Mouse (Mus musculus): ENCODE results near the gene Hacl1. TPM values are rescaled to one million over a fixed set of nuclear protein-coding genes. Genes with fewer than 3 reads are reported as not detected.

Gene Hacl1
- polyA plus RNA-seq, 1 experiment from 2014 or later = 9.4 TPM

DNA sequence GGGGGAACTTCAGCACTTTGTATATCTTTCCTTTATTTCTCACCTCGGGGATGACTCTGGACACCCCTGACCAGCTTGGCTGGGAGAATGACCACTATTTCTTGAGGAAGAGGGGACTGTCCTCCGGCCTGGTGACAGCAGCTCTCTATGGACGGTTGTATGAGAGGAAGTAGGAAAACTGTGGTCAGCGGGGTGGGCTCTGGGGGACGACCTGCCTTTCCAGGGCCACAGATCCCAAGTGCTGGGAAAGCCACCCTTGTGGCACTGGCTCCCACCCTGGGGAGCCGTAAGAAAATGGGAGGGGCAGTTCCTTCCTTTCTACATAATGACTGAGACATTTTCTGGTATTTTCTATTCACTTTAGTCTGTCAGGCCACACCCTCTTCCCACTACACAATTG is 26.7 kb upstream of the Hacl1 start:
- Histone ChIP-seq H3K27ac (no peak overlapping the region; the same call in 1 of the 2 replicates), H3K4me1 (peaks cover 39% of the 10 kb centered on the region)
- WGBS = 86% methylated on average over 6 of the region's 6 CpGs

DNA sequence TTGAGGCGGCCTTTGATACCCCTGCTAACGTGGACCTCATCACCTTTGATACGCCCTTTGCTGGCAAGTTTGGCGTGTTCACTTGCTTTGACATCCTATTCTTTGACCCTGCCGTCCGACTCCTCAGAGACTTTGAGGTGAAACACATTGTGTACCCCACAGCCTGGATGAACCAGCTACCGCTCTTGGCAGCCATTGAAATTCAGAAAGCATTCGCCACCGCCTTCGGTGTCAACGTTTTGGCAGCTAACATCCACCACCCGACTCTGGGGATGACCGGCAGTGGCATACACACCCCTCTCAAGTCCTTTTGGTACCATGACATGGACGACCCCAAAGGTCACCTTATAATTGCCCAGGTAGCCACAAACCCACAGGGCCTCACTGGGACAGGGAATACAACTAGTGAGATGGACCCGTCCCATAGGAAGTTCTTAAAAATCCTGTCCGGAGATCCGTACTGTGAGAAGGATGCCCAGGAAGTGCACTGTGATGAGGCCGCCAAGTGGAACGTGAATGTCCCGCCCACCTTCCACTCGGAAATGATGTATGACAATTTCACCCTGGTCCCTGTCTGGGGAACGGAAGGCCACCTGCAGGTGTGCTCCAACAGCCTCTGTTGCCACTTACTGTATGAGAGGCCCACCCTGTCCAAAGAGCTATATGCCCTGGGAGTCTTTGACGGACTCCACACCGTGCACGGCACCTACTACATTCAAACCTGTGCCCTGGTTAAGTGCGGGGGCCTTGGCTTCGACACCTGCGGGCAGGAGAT is 26.0 kb upstream of the Hacl1 start:
- no peak overlapping the region for H3K27ac ChIP-seq
- H3K27me3 ChIP-seq (ENCODE audit: low read depth, poor library complexity, severe bottlenecking) = no peaks in the 10 kb centered on the region
- peaks cover 46% of the 10 kb centered on the region for H3K4me1 ChIP-seq
- H3K9me3 ChIP-seq (replicated peaks) = no peaks in the 10 kb centered on the region
- H3K36me3 ChIP-seq = peaks cover 19% of the 10 kb centered on the region
- WGBS = 96% methylated on average over 28 of the region's 28 CpGs
- DNase-seq (ENCODE audit: low spot score) = peak; percentile 23
- H3K4me3 ChIP-seq = no peak overlapping the region

More for the DNA sequence above, 26.7 kb upstream of the Hacl1 start:
- H3K9me3 ChIP-seq (replicated peaks) = no peaks in the 10 kb centered on the region
- H3K27me3 ChIP-seq (ENCODE audit: low read depth, poor library complexity, severe bottlenecking) = no peaks in the 10 kb centered on the region
- H3K4me3 ChIP-seq = no peak overlapping the region
- peak; percentile 19 for DNase-seq (ENCODE audit: low spot score)
- peaks cover 19% of the 10 kb centered on the region for H3K36me3 ChIP-seq

DNA sequence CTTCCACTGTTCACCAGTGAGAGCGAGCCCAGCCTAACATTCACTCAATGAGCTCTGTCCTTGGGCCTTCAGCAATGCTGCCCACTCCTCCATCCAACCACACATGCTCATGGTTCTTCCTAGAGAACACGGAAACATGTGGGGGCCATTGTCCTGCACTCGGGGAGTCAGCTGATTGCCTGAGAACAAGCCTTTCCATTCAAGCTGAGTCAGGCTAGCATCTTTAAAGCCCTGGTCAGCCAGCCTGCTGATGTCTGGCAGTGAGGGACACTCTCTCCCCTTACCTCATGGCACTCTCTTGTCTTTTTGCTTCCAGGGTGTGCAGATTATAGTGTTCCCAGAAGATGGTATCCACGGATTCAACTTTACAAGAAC is 24.5 kb upstream of the Hacl1 start:
- Histone ChIP-seq H3K36me3 (peaks cover 19% of the 10 kb centered on the region), H3K27me3 (ENCODE audit: low read depth, poor library complexity, severe bottlenecking) (no peaks in the 10 kb centered on the region), H3K4me1 (peaks cover 61% of the 10 kb centered on the region), H3K27ac (peak overlapping the region; percentile 64; the same call in 1 of the 2 replicates), H3K9me3 (replicated peaks) (no peaks in the 10 kb centered on the region), H3K4me3 (no peak overlapping the region)
- DNase-seq (ENCODE audit: low spot score) = no peak
- 88% methylated on average over 4 of the region's 4 CpGs for WGBS

DNA sequence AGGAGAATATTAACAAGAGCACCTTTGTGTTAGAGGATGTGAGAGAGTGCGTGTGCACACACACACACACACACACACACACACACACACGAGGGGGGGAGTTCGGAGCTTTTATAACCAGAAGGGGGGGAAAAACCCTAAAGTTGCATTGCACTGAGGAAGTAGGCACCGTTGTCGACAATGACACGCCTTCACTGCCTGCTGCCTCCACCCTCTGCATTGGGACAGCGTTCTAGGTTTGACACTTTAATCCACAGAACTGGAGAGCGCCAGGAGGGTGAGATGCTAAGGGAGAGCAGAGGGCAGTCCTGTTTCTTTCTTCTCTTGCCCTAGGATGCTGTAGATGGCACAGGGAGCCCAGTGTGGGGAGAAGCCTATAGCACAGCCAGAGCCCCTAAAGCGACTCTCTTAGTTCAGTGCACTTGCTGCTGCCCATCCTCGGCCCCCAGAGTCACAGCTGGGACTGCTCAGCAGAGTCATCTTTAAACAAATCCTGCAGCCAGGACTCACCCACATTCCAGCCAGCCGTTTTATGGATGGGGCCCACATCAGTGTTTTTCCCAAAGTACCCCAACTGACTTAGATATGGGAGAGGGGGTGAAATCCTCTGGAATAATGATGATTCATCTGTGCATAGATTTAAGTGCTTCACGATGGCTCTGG is 23.9 kb upstream of the Hacl1 start:
- DNase-seq (ENCODE audit: low spot score) = no peak
- H3K9me3 ChIP-seq (replicated peaks) = no peaks in the 10 kb centered on the region
- peak overlapping the region; percentile 64 for H3K27ac ChIP-seq
- peaks cover 19% of the 10 kb centered on the region for H3K36me3 ChIP-seq
- no peaks in the 10 kb centered on the region for H3K27me3 ChIP-seq (ENCODE audit: low read depth, poor library complexity, severe bottlenecking)
- 76% methylated on average over 12 of the region's 12 CpGs for WGBS
- H3K4me1 ChIP-seq = peaks cover 66% of the 10 kb centered on the region
- no peak overlapping the region for H3K4me3 ChIP-seq

DNA sequence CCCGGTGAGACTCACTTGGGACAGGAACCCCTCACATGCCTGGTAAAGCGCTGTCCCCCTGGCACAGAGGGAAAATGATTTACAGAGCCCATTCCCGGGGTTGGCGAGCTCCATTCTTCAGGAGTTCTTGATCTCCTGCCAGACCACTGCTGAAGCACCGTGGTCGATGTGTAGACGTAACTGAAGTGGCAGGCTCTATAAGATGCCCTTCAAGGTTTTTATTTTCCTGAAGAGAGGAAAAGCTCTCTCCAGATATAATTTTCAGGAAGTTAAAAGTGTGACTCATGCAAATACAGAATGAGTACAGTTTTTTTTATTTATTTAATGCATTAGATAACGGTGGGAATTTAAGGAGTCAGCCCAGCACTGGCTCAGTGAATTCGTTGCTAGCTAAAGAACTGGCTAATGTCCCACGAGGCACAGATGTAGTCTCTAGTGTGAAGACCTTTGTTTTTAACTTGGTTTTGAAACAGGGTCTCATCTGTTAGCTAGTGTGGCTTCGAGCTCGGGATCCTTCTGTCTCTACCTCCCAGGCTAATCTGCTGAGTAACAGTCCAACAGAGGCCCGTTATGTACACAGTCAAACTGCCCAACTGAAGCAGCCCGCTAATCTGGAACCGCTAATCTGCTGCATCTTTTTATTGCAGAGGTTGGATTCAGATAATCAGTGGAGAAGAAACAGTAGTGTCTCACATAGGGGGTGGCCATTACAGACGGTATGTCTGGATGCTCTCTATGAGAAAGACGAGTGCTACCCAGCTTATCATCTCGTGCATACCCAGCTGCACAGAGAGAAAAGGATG is 23.2 kb upstream of the Hacl1 start:
- Histone ChIP-seq H3K36me3 (peaks cover 19% of the 10 kb centered on the region), H3K4me1 (peaks cover 66% of the 10 kb centered on the region), H3K27ac (peak overlapping the region; percentile 95), H3K9me3 (replicated peaks) (no peaks in the 10 kb centered on the region), H3K4me3 (no peak overlapping the region), H3K27me3 (ENCODE audit: low read depth, poor library complexity, severe bottlenecking) (no peaks in the 10 kb centered on the region)
- no peak for DNase-seq (ENCODE audit: low spot score)
- WGBS = 88% methylated on average over 18 of the region's 18 CpGs

DNA sequence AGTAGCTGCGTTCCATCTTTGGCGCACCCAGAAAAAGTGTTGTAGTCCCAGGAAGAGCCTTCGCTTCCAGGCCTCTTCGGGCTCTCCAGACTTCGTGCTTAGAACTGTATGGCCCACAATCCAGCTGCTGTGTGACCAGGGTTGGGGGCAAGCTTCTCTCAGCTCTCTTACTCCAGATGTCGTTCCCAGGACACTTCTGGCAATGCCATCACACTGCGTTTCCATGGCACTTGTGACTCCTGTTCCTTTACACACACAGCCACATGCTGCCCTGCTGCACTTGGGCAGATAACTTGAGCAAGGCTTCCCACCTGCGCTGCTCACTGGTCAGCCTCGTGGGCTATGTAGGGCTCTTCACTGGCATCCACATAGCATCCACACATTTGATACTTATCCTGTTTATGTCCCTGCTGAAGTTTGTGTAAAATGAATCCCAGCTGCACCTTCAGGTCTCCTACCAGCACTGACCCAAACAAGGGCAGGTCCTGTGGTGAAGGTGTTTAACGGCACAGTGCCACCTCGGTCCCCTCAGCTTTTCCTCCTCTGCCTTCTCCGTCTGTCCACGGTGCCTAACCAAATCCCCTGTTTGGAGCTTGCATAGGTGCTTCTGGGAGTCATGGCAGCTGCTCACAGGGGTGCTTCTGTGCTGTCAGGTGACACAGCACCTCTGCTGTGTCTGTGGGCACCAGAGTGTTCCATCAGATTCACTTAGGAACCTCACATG is 22.5 kb upstream of the Hacl1 start:
- no peaks in the 10 kb centered on the region for H3K9me3 ChIP-seq (replicated peaks)
- DNase-seq (ENCODE audit: low spot score) = peak; percentile 31

DNA sequence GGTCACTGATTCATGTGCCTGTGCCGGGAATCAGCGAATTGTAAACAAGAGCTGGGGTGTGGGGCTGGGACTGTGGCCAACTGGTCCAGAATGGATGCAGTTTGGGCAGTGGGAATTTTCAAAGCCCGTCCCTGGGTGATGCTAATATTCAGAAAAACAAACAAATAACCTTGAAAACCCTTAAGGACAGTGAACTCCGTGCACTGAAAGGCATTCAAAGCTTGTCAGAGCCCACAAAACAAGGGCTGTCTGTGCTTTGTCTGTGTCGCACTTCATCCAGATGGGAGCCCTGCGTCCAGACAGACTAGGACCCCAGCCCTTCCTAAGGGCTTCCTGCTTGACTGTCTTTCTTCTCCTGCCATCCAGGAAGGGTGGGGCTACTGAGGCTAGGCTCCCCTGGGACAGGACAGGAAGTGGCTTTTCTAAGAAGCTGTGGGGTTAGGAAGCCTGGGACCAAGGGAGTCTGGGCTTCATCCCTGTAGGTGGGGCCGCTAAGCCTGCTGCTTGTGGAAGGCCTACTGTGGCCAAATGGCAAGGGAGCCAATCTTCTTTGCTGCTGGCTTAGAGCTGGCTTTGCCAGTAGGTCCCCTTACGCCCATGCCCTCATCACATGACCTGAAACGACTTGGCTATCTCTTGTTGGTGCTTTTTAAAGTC is 21.6 kb upstream of the Hacl1 start:
- Histone ChIP-seq H3K36me3 (peaks cover 15% of the 10 kb centered on the region), H3K27ac (peak overlapping the region; percentile 95), H3K9me3 (replicated peaks) (no peaks in the 10 kb centered on the region), H3K4me1 (peaks cover 73% of the 10 kb centered on the region), H3K4me3 (peak overlapping the region; percentile 47), H3K27me3 (ENCODE audit: low read depth, poor library complexity, severe bottlenecking) (no peaks in the 10 kb centered on the region)
- 26% methylated on average over 9 of the region's 9 CpGs for WGBS
- peak; percentile 52 for DNase-seq (ENCODE audit: low spot score)

More for the DNA sequence above, 22.5 kb upstream of the Hacl1 start:
- Histone ChIP-seq H3K4me1 (peaks cover 68% of the 10 kb centered on the region), H3K36me3 (peaks cover 19% of the 10 kb centered on the region), H3K27ac (peak overlapping the region; percentile 95), H3K4me3 (no peak overlapping the region), H3K27me3 (ENCODE audit: low read depth, poor library complexity, severe bottlenecking) (no peaks in the 10 kb centered on the region)
- WGBS = 89% methylated on average over 13 of the region's 13 CpGs

DNA sequence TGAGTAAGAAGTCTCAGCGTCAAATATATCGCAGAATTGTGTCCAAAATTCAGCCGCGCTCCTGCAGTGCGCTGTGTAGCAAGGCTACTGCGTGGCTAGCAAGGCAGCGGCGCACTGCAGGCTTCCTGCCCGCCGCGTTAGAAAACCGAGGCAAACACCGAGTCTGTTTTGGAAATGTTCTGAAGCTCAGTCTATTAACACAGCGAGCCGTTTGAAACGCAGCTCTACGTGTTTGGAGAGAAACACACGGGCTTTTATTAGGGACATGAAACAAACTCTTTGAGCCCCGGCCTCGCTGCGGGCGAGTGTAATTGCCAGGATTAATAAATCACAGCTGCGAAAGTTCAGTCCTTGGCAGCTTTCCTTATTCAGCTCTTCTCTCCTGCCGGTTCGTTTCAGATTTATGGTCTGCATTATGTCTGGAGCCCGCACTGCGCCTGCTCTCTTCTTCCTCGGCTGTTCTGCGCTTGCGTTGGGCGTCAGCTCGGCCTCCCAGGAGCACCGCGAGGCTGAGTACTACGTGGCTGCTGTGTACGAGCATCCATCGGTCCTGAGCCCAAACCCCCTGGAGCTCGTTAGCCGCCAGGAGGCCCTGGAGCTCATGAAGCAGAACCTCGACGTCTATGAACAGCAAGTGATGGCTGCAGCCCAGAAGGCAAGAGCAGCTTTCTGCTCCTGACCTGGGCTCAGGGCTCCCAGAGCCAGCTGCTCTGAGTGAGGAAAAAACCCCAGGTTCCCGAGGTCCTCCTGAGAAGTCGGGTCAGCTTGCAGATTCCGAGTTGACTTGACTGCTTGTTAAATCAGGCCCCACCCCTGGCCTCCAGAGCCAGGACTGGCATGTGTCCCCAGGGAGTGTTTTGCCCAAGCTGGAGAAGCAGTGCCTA is 20.8 kb upstream of the Hacl1 start:
- Histone ChIP-seq H3K27ac (peak overlapping the region; percentile 95), H3K9me3 (replicated peaks) (no peaks in the 10 kb centered on the region), H3K4me1 (peaks cover 80% of the 10 kb centered on the region), H3K36me3 (peaks cover 7% of the 10 kb centered on the region), H3K4me3 (peak overlapping the region; percentile 47), H3K27me3 (ENCODE audit: low read depth, poor library complexity, severe bottlenecking) (no peaks in the 10 kb centered on the region)
- WGBS = 2% methylated on average over 44 of the region's 44 CpGs
- peak; percentile 88 for DNase-seq (ENCODE audit: low spot score)

DNA sequence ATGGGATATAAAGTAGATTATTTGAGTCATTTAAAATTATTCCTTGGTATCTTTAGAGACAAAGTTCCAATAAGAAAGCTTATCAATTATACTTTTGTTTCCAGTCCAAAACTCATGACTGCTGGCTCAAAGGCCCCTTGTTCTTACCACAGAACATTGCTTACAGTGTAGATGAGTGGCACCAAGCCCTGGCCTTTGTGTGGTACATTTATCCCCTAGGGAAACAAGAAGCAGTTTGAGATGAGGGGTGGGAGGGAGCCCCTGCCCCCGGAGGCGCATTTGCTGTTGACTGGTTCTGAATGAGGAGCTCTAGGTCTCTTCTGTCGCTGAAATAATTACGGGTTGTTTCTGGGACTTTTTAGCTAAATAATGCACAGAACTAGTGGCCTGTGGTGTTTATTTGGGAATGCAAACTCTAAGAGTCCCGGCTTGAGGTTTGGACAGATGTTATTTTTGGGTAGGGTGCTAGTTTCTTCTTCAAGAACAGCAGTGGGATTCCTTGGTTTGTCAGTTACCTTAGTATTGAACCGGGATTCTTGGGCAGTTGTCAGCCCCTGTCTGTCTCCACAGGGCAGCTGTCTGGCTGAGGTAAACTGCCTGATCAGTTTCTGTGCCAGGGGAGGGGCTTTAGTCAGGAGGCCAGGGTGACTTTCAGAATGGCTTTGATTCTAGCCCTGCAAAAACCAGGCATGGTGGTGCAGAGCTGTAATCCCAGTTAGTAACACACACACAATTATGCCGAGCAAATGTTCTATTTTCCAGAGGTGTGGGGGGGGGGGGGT is 19.4 kb upstream of the Hacl1 start:
- Histone ChIP-seq H3K4me1 (peaks cover 86% of the 10 kb centered on the region), H3K27me3 (ENCODE audit: low read depth, poor library complexity, severe bottlenecking) (no peaks in the 10 kb centered on the region), H3K36me3 (no peaks in the 10 kb centered on the region), H3K27ac (peak overlapping the region; percentile 95), H3K9me3 (replicated peaks) (no peaks in the 10 kb centered on the region), H3K4me3 (no peak overlapping the region)
- DNase-seq (ENCODE audit: low spot score) = peak; percentile 31
- 80% methylated on average over 7 of the region's 7 CpGs for WGBS

DNA sequence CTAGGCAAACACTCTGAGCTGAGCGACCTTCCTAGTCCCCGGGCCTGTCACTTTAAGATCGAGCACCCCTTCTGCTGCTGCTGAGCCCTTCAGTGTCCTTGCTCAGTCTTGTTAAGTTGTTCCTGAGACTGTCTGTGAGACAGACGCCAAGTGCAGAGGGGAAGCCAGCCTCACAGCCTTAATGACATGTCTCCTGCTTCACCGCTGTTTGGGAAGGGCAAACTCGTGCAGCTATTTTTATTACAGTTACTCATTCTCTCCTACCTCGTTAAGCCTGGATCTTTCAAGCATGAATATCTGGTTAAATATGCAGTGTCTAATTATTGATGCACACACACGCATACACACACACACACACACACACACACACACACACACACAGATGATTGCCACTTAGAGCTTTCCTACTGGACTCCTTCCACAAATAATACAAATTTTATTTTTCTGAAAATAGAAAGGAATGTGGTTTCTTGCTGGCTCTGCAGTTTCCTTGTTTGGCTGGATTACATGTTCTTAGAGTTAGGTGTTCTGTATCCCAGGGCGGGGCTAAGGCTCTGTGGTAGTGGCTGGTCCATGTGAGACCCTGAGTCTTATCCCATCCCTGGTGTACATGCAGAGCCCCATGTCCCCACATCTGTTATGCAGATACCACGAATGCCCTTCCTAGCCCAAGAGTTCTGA is 18.6 kb upstream of the Hacl1 start:
- H3K27ac ChIP-seq = peak overlapping the region; percentile 95
- no peaks in the 10 kb centered on the region for H3K27me3 ChIP-seq (ENCODE audit: low read depth, poor library complexity, severe bottlenecking)
- H3K4me3 ChIP-seq = no peak overlapping the region
- DNase-seq (ENCODE audit: low spot score) = no peak
- H3K9me3 ChIP-seq (replicated peaks) = no peaks in the 10 kb centered on the region
- WGBS = 67% methylated on average over 10 of the region's 10 CpGs
- no peaks in the 10 kb centered on the region for H3K36me3 ChIP-seq
- H3K4me1 ChIP-seq = peaks cover 77% of the 10 kb centered on the region
